Mouse (Mus musculus) layer of hippocampus, postnatal 14 days (tissue): ENCODE results near the gene Ydjc. TPM values are rescaled to one million over a fixed set of nuclear protein-coding genes. Genes with fewer than 3 reads are reported as not detected.

ENCODE experiments used
- DNase-seq, 2 experiments: peaks; one replicate each; pipeline ENCODE4 v3.0.0; 2021 to 2022; ENCODE audit warnings: low spot score in 2 of 2, mixed read lengths in 1 of 2
- long read RNA-seq, 2 experiments: library from polyadenylated mRNA; stranded (forward); transcript quantifications; one replicate each; pipeline ENCODE4 v2.0.0; 2021
- total RNA-seq, 2 experiments: library from RNA; stranded (reverse); gene quantifications; 2 replicates each; pipeline ENCODE4 v1.2.3; 2021

The Ydjc gene
- 10 to 100 TPM; 33.6 to 34.8 TPM for total RNA-seq
- long read RNA-seq, experiment 1, transcript Ydjc-201 (5 exons, 1,297 nt), result major isoform, 9 of 36 reads
- long read RNA-seq, experiment 1, partial matches to known transcripts, result 19 of 36 reads
- long read RNA-seq, experiment 1, other reads (novel, unspliced or antisense), result 6 of 36 reads
- long read RNA-seq, experiment 2, transcript Ydjc-201 (5 exons, 1,297 nt), result major isoform, 21 of 44 reads
- long read RNA-seq, experiment 2, partial matches to known transcripts, result 16 of 44 reads
- long read RNA-seq, experiment 2, other reads (novel, unspliced or antisense), result 6 of 44 reads

DNA sequence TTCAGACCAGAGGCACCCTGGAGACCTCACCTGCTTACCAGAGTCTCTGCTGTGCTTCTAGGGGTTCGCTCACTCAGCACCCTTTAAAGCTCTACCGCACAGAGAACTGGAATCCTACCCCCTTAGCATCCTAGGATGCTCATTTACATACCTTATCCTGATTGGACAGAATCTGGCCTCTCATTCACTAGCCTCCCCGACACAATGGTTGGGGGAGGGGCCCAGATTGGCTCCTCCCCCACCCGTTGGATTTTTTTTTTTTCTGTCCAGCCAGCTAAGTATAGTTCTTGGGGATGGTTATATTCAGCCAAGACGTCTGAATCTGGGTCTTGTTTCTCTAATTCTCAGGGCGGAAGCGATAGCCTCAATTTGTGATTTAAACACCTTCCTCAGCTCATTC is at the start of gene Ydjc:
TSS of gene Ydjc (plus strand) at position 283 of the 400 bp plus-strand sequence.
- no peak for DNase-seq

DNA sequence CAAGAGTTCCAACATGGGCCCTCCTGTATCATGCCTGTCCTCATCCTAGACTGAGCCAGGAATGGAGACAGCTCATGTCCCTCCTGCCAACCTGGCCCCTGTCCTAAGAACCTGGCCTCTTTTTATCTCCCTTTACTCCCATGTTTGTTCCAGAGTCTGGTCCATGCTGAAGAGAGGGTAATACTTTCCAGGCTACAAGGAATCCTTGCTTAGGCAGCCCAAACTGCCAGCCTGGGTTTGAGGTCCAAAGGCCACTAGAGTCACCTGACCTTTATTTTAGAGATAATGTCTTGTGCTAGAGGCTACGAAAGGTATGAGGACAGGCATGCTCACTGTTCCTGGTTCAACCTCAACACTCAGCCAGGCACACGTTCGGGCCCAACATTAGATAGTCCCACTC is 47.5 kb upstream of the Ydjc start:
- DNase-seq, result no peak

- peak in 1 of 2 experiments; percentile 46 for DNase-seq
These were observed 41.7 kb upstream of the Ydjc start for GRCm38 (mm10) chr16:17102630-17103220.

DNA sequence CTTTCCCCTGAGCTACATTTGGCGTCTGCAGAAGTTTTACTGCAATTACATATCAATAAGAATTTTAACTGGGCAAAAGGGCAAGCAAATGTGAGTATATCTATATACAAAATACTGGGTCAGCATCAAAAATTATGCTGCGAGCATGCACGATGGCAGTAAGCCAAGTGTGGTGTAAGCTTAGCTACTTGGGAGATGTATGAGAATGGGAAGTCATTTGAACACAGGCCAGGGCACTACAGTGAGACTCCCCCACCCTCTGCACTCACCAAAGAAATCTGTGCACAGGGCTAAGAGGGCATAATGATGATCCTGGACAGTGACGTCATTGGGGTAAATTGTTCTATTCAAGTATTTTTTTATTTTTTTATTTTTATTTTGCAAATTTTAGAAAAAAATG is 39.8 kb upstream of the Ydjc start:
- DNase-seq, result no peak

DNA sequence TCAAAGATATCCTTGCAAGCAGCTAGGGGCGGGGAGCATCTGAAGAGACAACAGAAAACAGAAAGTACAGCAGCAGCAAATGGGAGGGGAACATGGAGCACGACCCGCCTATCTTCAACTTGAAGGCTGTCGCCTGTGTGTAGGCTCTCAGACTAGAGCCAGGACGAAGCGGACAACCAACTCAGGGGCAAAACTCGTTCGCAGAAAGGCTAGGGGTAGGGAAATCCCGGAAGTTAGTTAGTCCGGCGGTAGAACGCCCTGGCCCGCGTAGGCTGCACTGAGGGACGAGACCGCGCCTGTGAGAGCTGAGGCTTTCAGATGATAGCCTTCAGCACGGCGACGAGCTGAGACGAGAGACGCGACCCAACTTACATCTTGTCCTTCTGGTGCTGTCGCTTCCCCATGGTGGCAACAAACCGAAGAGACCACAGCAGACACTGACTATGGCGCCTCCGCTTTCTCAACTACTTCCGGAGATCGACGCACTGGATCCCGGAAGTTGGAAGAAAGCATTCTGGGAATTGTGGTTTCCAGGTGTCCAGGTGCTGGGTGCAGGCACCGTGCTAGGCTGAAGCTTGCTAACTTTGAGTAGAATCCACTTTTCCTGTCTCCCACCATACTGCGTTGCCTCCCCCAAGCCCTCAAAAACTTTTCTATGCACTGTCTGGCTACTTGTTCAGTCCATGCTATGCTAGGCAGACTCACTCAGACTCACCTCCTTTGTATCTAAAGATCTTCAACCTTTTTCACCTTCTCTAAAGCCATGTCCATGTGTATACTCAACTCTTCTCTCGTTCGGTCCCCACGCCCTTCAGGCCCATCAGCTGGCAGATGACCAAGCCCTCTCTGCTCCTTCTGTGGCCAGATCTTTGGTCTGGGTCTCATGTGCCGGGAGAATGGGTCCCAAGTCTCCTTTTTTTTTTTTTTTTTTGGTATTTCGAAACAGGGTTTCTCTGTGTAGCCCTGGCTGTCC is 33.4 kb upstream of the Ydjc start, which contains the start of gene Ppil2:
TSS of gene Ppil2 (minus strand) at position 487 of the 973 bp plus-strand sequence.
- DNase-seq, result peak; percentile 56 to 80

GRCm38 (mm10) chr16:17117309-17117799 is 27.1 kb upstream of the Ydjc start:
- DNase-seq, result no peak

- DNase-seq, result no peak
These were observed 22.9 kb upstream of the Ydjc start for GRCm38 (mm10) chr16:17121569-17121968.

DNA sequence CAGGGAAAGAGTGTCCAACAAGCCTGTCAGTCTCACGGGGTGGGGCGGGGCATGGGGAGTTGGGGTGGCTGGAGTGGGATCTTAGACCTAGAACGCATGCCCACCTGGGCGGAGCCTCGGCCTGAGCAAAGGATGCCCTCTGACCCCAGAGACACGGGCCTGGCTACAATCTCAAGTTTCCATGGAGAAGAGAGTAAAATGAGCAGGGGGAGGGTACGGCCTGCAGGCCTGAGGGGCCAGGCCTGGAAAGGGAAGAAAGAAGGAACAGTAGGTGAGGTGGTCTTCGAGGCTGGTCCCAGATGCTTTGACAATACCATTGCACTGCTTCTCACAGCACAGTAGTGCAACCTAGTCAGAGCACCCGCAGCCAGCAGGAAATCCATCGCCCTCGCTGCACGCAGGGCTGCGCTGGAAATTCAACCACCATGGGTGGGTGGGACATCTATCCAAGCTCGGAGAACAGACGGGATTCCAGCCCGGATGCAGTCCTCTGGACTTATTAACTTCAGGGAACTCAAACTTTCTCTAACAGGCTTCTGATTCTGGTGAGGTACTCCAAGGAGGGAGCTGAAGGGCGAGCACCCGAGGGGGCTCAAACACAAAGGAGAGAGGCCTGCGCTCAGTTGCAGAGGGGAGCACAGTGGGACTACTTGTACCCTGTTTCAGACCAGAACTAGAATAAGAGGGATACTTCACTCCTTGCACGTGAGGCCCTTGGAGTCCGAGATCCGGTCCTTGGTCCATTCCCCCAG is 20.1 kb upstream of the Ydjc start:
- no peak for DNase-seq

DNA sequence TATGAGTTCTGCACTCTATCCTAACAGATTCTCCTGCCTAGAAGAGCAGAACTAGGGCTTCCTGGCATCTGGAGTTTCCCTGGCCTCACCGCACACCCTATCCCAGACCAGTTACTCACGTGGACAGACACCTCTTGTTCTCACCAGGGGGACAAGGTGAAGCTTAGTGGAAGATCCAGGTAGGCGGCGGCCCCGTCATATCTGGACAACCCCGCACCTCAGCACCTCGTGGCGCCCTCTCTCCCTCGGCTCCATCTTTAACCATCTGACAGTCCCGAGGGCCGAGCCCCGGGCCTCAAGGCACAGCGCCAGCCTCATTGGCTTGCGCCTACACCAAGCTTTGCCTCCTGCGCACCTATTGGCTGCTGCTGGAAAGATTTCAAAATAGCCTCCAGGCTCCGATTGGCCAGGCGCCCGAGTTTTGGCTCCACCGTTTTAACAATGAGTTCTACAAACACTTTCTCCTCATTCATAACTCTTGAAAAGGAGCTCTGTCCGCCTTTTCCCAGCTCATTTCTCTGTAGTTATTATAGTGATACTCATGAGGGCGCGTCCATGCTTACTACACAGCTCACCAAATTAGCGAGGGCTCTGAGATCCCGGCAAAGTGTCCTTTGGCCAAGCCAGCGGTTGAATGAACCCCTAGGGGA is 19.4 kb upstream of the Ydjc start, which contains the start of gene 2610318N02Rik:
TSS of gene 2610318N02Rik (minus strand) at position 297 of the 650 bp plus-strand sequence.
- peak; percentile 34 to 45 for DNase-seq

GRCm38 (mm10) chr16:17127292-17127691 is 17.1 kb upstream of the Ydjc start:
- DNase-seq, result peak in 1 of 2 experiments; percentile 49

GRCm38 (mm10) chr16:17131191-17132088 is 13.0 kb upstream of the Ydjc start:
- DNase-seq, result no peak

DNA sequence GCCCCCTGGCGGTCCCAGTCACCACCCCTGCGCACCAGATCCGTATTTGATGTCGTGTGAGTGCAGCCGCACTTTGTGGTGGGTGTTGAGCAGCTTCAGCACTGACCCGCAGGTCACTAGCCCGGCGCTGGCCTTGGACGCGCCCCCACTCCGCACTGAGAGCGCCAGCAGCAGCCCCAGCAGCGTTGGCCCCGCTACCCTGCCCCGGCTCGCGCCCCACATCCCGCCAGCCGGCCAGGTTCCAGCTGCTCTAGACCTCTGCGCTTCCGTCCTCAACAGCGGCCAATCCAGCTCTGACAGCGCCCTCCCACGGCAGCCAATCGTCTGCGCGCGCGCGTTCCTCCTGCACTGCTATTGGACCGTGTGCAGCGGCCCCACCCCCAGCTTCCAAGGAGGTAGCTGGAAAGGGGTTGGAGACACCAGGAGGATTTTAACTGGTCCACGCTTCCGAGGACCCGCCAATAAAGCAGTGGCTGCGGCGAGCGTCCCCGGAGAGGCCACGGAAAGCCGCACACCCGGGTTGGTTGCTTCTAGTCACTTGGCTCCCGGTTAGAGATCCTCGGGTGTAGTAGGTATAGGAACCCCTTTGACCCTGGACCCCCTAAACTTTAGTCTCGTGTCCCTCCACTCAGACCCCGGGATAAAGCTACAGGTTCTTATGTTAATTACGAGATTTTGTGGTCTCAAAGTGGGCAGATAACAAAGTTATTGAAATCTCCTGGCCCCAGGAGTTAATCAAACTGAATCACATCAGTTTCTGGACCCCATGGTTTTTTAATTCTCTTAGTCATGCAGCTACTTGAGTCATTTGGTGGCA is 12.1 kb upstream of the Ydjc start, which contains the start of gene Sdf2l1:
TSS of gene Sdf2l1 (minus strand) at position 295 of the 817 bp plus-strand sequence.
- DNase-seq, result peak; percentile 94 to 97

DNA sequence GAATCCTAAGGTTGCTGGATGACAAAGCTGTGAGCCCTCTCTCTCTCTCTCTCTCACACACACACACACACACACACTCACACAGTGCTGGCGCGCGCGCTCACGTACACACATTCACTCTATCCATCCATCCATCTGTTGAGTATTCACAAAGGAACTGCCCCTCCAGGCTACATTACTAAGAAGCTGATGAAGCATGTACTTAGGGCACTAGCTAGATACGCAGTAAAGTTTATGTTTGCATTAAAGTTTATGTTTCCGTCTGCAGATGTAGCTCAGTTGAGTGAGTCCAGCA is 11.6 kb upstream of the Ydjc start:
- DNase-seq, result no peak

DNA sequence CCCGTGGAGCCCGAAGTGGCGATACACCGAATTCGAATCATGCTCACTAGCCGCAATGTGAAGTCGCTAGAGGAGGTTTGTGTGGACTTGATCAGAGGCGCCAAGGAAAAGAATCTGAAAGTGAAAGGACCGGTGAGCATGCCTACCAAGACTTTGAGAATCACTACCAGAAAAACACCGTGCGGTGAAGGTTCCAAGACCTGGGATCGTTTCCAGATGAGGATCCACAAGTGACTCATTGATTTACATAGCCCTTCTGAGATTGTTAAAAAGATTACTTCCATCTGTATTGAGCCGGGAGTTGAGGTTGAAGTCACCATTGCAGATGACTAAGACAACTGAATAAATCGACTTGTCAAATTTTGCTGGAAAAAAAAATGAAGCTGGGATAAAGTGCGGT is 7.1 kb upstream of the Ydjc start:
- DNase-seq, result no peak

DNA sequence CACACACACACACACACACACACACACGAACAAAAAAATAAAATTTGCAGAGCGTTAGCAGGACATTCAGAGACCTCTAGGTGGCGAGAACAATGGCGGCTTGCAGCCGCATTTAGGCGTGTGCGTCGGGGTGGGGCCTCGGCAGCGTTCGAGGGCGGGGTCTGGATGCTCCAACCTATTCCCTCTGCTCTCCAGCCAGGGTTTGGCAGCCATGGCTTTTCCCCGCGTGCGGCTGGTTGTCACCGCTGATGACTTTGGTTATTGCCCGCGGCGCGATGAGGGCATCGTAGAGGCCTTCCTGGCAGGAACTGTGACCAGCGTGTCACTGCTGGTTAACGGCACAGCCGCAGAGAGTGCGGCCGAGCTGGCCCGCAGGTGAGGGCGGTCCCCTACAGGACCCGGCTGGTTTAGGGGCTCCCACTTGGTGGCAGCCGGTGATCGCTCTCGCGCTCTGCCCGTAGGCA is 2.4 kb downstream of the Ydjc start, which contains the start of gene Ccdc116:
TSS of gene Ccdc116 (minus strand) at position 458 of the 464 bp plus-strand sequence.
- peak; percentile 78 to 80 for DNase-seq

GRCm38 (mm10) chr16:17147391-17147929 is 3.0 kb downstream of the Ydjc start:
- DNase-seq, result peak; percentile 17 to 27

GRCm38 (mm10) chr16:17148084-17148483 is 3.7 kb downstream of the Ydjc start:
- DNase-seq, result peak; percentile 14 to 16
